Mouse (Mus musculus) brain, embryonic 14.5 days (tissue): Measurements from ENCODE around the gene Lhb.

Experiments
- CTCF ChIP-seq: fragments of 200-500 bp; IDR thresholded peaks from 2 replicates; pipeline ENCODE4 v1.5.1; 2012; ENCODE audit warnings: inconsistent platforms, mild to moderate bottlenecking, moderate library complexity, borderline replicate concordance; ENCODE audit not compliant: insufficient read depth, insufficient read length; ENCODE audit errors: extremely low read depth
- POLR2A ChIP-seq: fragments of 200-500 bp; IDR thresholded peaks from 2 replicates; pipeline ENCODE4 v1.6.1; 2012; ENCODE audit warnings: mild to moderate bottlenecking, inconsistent platforms, borderline replicate concordance; ENCODE audit not compliant: poor library complexity, insufficient read depth, insufficient read length, severe bottlenecking; ENCODE audit errors: extremely low read depth

DNA sequence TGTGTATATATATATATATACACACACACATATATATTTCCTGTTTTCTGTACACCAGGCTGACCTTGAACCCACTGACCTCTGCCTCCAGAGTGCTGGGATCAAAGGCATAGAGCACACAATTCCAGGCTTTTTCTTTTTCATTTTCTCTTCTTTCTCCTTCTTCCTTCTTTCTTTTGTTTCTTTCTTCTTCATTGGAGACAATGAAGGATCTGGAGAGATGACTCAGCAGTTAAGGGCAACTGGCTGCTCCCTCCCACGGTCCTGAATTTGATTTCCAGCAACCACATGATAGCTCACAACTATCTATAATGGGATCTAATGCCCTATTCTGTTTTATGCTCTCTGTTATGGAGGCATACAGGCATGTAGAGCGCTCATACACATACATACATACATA is 23.8 kb upstream of the Lhb start:
- no peak for TF ChIP-seq CTCF
- no peak for TF ChIP-seq POLR2A
